Mouse (Mus musculus) stomach, embryonic 16.5 days (tissue): Measurements from ENCODE around the gene Dok1. TPM values are rescaled to one million over a fixed set of nuclear protein-coding genes. Genes with fewer than 3 reads are reported as not detected.
A peak's percentile ranks its signal among the peaks of the same experiment; 100 is the strongest.

Experiments
- ATAC-seq: fragments of 200-750 bp; cut with Nextera tagmentation; 2 replicates; pipeline ENCODE4 v1.8.0; 2017; ENCODE audit warnings: moderate number of reproducible peaks, moderate TSS enrichment; ENCODE audit not compliant: insufficient read depth, low FRiP score
- H3K27ac ChIP-seq: fragments of 300-500 bp; sonication (generic); 2 replicates; pipeline ENCODE4 v1.5.1; 2014; ENCODE audit warnings: low read length
- H3K27me3 ChIP-seq: fragments of 300-500 bp; sonication (generic); 2 replicates; pipeline ENCODE4 v1.6.1; 2014; ENCODE audit warnings: low read length, control low read depth, mixed read lengths; ENCODE audit not compliant: control insufficient read depth, insufficient read depth
- H3K36me3 ChIP-seq: fragments of 300-500 bp; sonication (generic); 2 replicates; pipeline ENCODE4 v1.6.1; 2014; ENCODE audit warnings: low read length; ENCODE audit not compliant: control insufficient read depth, insufficient read depth
- H3K4me1 ChIP-seq: fragments of 300-500 bp; sonication (generic); 2 replicates; pipeline ENCODE4 v1.6.1; 2014; ENCODE audit warnings: low read length, control low read depth, mixed read lengths; ENCODE audit not compliant: control insufficient read depth, insufficient read depth
- H3K4me2 ChIP-seq: fragments of 300-500 bp; sonication (generic); 2 replicates; pipeline ENCODE4 v1.6.1; 2014; ENCODE audit warnings: low read depth, low read length, mixed read lengths
- H3K4me3 ChIP-seq: fragments of 300-500 bp; sonication (generic); replicated peaks from 2 replicates; pipeline ENCODE4 v1.5.1; 2014; ENCODE audit warnings: mild to moderate bottlenecking, low read length
- H3K9ac ChIP-seq: fragments of 300-500 bp; sonication (generic); 2 replicates; pipeline ENCODE4 v1.6.1; 2014; ENCODE audit warnings: low read length
- H3K9me3 ChIP-seq: fragments of 300-500 bp; sonication (generic); replicated peaks from 2 replicates; pipeline ENCODE4 v1.6.1; 2016; ENCODE audit warnings: low read length, control low read depth; ENCODE audit not compliant: control insufficient read depth
- WGBS: fragments of 180-500 bp; shearing (Covaris S2); extraction: QIAGEN DNeasy Blood & Tissue Kit; methylation state at CpG from one replicate; pipeline ENCODE4 v1.1.7; 2014; 5-methylcytosine and 5-hydroxymethylcytosine counted together
- polyA plus RNA-seq: library from polyadenylated mRNA; unstranded; fragments of >200 nt; fragmentation: Nextera tagmentation; extraction: Ambion mirVana; gene quantifications from 2 replicates; pipeline ENCODE4 v1.2.1, GENCODE M21; 2015

Gene Dok1
- polyA plus RNA-seq, 1 experiment from 2014 or later, result 11.3 TPM

DNA sequence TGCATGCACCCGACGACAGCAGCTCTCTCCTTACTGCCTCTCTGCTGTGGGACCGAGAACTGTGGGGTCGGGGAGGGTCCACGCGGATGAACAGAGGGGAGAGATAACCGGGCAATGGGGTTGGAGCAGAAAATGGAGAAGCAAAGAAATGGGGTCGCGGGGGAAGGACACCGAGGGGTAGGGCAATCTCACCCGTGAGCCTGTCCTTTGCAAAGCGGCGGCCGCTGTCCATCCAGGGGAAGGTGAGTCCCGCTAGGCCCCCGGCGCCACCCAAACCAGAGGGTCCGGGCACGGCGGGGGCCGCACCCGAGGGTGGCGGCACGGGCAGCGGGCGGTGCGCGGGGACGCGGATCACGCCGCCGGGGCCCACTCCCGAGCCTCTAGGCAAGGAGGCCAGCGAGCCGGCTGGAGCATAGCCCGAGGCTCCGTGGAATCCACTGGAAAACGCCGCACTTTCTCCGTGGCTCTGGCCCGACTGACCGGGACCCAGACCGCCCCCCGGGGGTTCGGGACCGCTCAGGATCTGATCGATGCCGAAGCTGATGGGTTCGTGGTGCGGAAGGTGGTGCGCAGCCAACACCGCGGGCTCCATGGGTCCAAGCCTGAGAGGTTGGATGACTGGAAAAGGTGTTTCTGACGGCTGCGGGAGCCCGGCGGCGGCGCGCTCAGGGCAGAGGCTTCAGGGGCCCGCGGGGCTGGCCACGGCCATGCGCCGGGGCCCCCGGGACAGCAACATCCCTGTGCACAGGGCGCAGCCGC is 36.4 kb upstream of the Dok1 start:
- peak overlapping the region; percentile 28 for H3K4me3 ChIP-seq
- peaks cover 11% of the 10 kb centered on the region for H3K4me1 ChIP-seq
- no peaks in the 10 kb centered on the region for H3K36me3 ChIP-seq
- peaks cover 95% of the 10 kb centered on the region for H3K27me3 ChIP-seq
- ATAC-seq, result peak; percentile 22; the same call in 1 of the 2 replicates
- WGBS, result under 1% methylated on average over 69 of the region's 69 CpGs
- H3K27ac ChIP-seq, result no peak overlapping the region
- H3K9ac ChIP-seq, result peak overlapping the region; percentile 39; the same call in 1 of the 2 replicates
- no peaks in the 10 kb centered on the region for H3K9me3 ChIP-seq
- H3K4me2 ChIP-seq, result peak overlapping the region; percentile 11; the same call in 1 of the 2 replicates

GRCm38 (mm10) chr6:83068706-83069487 is 35.6 kb upstream of the Dok1 start:
- H3K9me3 ChIP-seq, result no peaks in the 10 kb centered on the region
- peaks cover 11% of the 10 kb centered on the region for H3K4me1 ChIP-seq
- peak overlapping the region; percentile 40 for H3K4me2 ChIP-seq
- no peak for ATAC-seq
- 1% methylated on average over 81 of the region's 81 CpGs for WGBS
- H3K27me3 ChIP-seq, result peaks cover 95% of the 10 kb centered on the region
- no peak overlapping the region; the same call in 1 of the 2 replicates for H3K9ac ChIP-seq
- no peak overlapping the region for H3K27ac ChIP-seq
- peak overlapping the region; percentile 28 for H3K4me3 ChIP-seq
- no peaks in the 10 kb centered on the region for H3K36me3 ChIP-seq

DNA sequence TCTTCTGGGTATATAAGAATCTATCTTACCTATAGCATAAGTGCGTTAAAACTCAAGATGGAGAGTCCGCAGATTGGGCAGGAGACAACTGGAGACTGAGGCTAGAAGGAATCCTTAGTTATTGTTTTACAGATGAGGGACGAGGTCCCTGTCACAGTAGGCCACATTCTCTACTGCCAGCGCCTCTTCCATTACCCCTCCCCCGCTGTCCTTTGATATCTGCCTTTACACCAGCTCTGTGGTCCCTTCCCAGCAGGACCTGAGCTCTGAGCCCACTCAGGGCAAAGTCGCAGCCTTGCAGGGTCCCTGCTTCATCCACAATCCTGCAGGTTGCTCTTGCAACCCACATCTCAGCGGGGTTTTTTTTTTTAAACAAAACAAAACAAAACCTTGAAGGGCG is 35.0 kb upstream of the Dok1 start:
- peak overlapping the region; percentile 28 for H3K4me3 ChIP-seq
- peaks cover 96% of the 10 kb centered on the region for H3K27me3 ChIP-seq
- no peak overlapping the region for H3K9ac ChIP-seq
- H3K4me1 ChIP-seq, result peaks cover 11% of the 10 kb centered on the region
- no peaks in the 10 kb centered on the region for H3K9me3 ChIP-seq
- ATAC-seq, result no peak
- H3K36me3 ChIP-seq, result no peaks in the 10 kb centered on the region
- no peak overlapping the region for H3K27ac ChIP-seq
- WGBS, result 9% methylated on average over 8 of the region's 8 CpGs
- no peak overlapping the region; the same call in 1 of the 2 replicates for H3K4me2 ChIP-seq

- ATAC-seq, result no peak
- Histone ChIP-seq H3K27ac (no peak overlapping the region), H3K4me3 (no peak overlapping the region), H3K4me2 (no peak overlapping the region), H3K4me1 (peaks cover 11% of the 10 kb centered on the region), H3K27me3 (peaks cover 92% of the 10 kb centered on the region), H3K9me3 (no peaks in the 10 kb centered on the region), H3K9ac (no peak overlapping the region), H3K36me3 (no peaks in the 10 kb centered on the region)
- WGBS, result 32% methylated on average over 6 of the region's 6 CpGs
Observed at GRCm38 (mm10) chr6:83066441-83066840, 33.2 kb upstream of the Dok1 start.

DNA sequence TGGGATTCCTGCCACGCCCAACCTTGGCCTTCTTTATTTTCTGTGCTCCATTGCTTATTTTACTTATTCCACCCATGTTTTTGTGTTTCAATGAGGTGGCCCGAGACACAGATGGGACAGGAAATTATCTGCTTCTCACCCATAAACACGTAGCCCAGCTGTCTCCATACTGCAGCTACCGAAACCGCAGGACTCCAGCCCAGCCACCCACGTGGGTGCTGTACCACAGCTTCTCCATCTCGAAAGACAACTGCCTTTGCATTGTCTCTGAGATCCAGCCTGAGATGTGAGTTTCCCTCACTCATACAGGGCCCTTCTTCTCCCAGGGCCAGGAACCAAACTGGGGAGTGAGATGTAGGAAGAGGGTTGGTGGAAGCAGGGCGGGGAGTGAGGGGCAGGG is 32.7 kb upstream of the Dok1 start:
- no peak overlapping the region for H3K27ac ChIP-seq
- peaks cover 87% of the 10 kb centered on the region for H3K27me3 ChIP-seq
- peaks cover 7% of the 10 kb centered on the region for H3K4me1 ChIP-seq
- H3K4me3 ChIP-seq, result no peak overlapping the region
- H3K9me3 ChIP-seq, result no peaks in the 10 kb centered on the region
- no peak overlapping the region for H3K4me2 ChIP-seq
- no peak for ATAC-seq
- 33% methylated on average over 8 of the region's 8 CpGs for WGBS
- H3K9ac ChIP-seq, result no peak overlapping the region
- H3K36me3 ChIP-seq, result no peaks in the 10 kb centered on the region

- ATAC-seq, result no peak
- Histone ChIP-seq H3K4me3 (peak overlapping the region; percentile 32), H3K4me1 (peaks cover 9% of the 10 kb centered on the region), H3K4me2 (peak overlapping the region; percentile 43), H3K9me3 (no peaks in the 10 kb centered on the region), H3K9ac (peak overlapping the region; percentile 57), H3K27ac (no peak overlapping the region), H3K27me3 (peaks cover 17% of the 10 kb centered on the region), H3K36me3 (no peaks in the 10 kb centered on the region)
- 89% methylated on average over 2 of the region's 2 CpGs for whole genome bisulfite sequencing
Observed at GRCm38 (mm10) chr6:83058725-83059124, 25.5 kb upstream of the Dok1 start.

DNA sequence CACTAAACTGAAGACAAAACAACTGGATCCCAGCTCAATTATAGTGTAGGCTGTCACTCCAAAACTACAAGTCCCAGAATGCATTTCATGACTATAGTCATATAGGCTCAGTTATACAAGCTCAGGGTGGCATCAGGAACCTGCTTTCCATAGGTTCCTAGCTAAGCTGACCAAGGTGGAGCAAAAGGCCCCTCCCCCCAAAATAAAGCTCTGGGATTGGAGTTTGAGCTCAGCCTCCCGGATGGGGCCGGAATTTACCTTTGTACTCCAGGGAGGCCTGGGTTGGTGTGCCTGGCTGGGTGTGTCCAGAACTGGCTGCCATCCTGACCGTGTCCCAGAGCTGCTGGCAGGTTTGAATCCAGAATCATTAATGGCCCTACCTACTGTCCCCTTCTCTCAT is 24.5 kb upstream of the Dok1 start, which contains the start of gene Dqx1:
Dqx1 (plus strand) TSS at position 55 of the 400 bp plus-strand sequence.
- WGBS, result 36% methylated on average over 3 of the region's 3 CpGs
- ATAC-seq, result peak; percentile 59
- H3K27ac ChIP-seq, result peak within 1 kb of the TSS; percentile 58; the same call in 1 of the 2 replicates
- H3K4me2 ChIP-seq, result peak within 1 kb of the TSS; percentile 43
- peak within 1 kb of the TSS; percentile 32 for H3K4me3 ChIP-seq
- peaks cover 12% of the 10 kb centered on the region for H3K4me1 ChIP-seq
- H3K9me3 ChIP-seq, result no peaks in the 10 kb centered on the region
- peaks cover 8% of the 10 kb centered on the region for H3K27me3 ChIP-seq
- H3K36me3 ChIP-seq, result no peaks in the 10 kb centered on the region
- peak within 1 kb of the TSS; percentile 57 for H3K9ac ChIP-seq

DNA sequence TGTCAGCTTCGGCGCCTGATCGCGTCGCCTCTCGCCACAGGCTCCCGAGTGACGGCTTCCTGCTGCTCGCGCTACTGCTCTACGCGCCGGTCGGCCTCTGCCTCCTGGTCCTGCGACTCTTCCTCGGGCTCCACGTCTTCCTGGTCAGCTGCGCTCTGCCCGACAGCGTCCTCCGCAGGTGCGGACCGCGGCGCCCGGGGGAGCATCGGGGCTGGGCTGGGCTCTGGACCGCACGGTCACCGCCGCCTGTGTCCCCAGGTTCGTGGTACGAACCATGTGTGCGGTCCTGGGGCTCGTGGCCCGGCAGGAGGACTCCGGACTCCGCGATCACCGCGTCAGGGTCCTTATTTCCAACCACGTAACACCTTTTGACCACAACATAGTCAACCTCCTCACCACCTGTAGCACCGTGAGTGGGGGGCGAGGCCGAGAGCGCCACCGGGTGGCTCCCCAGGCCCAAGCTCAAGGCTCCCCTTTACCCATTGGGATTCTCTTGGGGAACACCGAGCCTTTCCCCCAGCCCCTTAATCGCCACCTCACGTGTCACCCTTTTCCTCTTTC is 21.7 kb upstream of the Dok1 start, which contains the start of gene Htra2:
Htra2 (minus strand) TSS at position 403 of the 561 bp plus-strand sequence.
- Histone ChIP-seq H3K9me3 (no peaks in the 10 kb centered on the region), H3K4me3 (peak within 1 kb of the TSS; percentile 92), H3K36me3 (no peaks in the 10 kb centered on the region), H3K27ac (peak within 1 kb of the TSS; percentile 81), H3K9ac (peak within 1 kb of the TSS; percentile 93), H3K4me1 (peaks cover 15% of the 10 kb centered on the region), H3K4me2 (peak within 1 kb of the TSS; percentile 89), H3K27me3 (no peaks in the 10 kb centered on the region)
- peak; percentile 9 for ATAC-seq
- WGBS, result under 1% methylated on average over 50 of the region's 50 CpGs
